Mouse (Mus musculus): ENCODE measurements around the gene Gpr149. TPM values are rescaled to one million over a fixed set of nuclear protein-coding genes. Genes with fewer than 3 reads are reported as not detected.

Gene Gpr149
- 1 to 10 TPM; 4.2 to 4.6 TPM for total RNA-seq (2021)

GRCm38 (mm10) chr3:62604973-62605372 lies at the start of gene Gpr149:
Gpr149 (minus strand) TSS chr3:62605140.
- DNase-seq (ENCODE audit: extremely low spot score in 1 of 2, low spot score in 2 of 2): no peak
- intact Hi-C loops (cut with DNase I): no loop called here

GRCm38 (mm10) chr3:62650551-62650950 lies 45.6 kb upstream of the Gpr149 start:
- no peak for DNase-seq (ENCODE audit: extremely low spot score in 1 of 2, low spot score in 2 of 2)
- intact Hi-C loops (cut with DNase I): no loop called here

GRCm38 (mm10) chr3:62610861-62611260 lies 5.9 kb upstream of the Gpr149 start:
- no peak for DNase-seq (ENCODE audit: extremely low spot score in 1 of 2, low spot score in 2 of 2)
- intact Hi-C loops (cut with DNase I): no loop called here

GRCm38 (mm10) chr3:62605931-62606330 lies 991 bp upstream of the Gpr149 start:
- intact Hi-C loops (cut with DNase I): no loop called here
- DNase-seq (ENCODE audit: extremely low spot score in 1 of 2, low spot score in 2 of 2): no peak

GRCm38 (mm10) chr3:62604047-62604391 lies 921 bp downstream of the Gpr149 start:
- DNase-seq (ENCODE audit: extremely low spot score in 1 of 2, low spot score in 2 of 2): no peak
- intact Hi-C loops (cut with DNase I): no loop called here

GRCm38 (mm10) chr3:62603231-62604046 lies 1.5 kb downstream of the Gpr149 start:
- intact Hi-C loops (cut with DNase I): no loop called here
- peak; percentile 8 to 34 for DNase-seq (ENCODE audit: extremely low spot score in 1 of 2, low spot score in 2 of 2)

- intact Hi-C loops (cut with DNase I): no loop called here
- DNase-seq (ENCODE audit: extremely low spot score in 1 of 2, low spot score in 2 of 2): no peak
These were observed 2.5 kb downstream of the Gpr149 start for GRCm38 (mm10) chr3:62602466-62602865.

- DNase-seq (ENCODE audit: extremely low spot score in 1 of 2, low spot score in 2 of 2): no peak
- intact Hi-C loops (cut with DNase I): no loop called here
These were observed 10.1 kb downstream of the Gpr149 start for GRCm38 (mm10) chr3:62594842-62595241.

- intact Hi-C loops (cut with DNase I): no loop called here
- no peak for DNase-seq (ENCODE audit: extremely low spot score in 1 of 2, low spot score in 2 of 2)
These were observed 19.9 kb downstream of the Gpr149 start for GRCm38 (mm10) chr3:62585072-62585471.

- intact Hi-C loops (cut with DNase I): loop anchor here (2.0 to 10.0 kb wide), 2 partner anchors 333 to 1337 kb away; no protein-coding TSS in a partner anchor
These were observed 77.3 kb downstream of the Gpr149 start for GRCm38 (mm10) chr3:62527593-62527992.

GRCm38 (mm10) chr3:62527160-62527559 lies 77.8 kb downstream of the Gpr149 start:
- DNase-seq (ENCODE audit: extremely low spot score in 1 of 2, low spot score in 2 of 2): peak in 1 of 2 experiments; percentile 35
- intact Hi-C loops (cut with DNase I): loop anchor here (2.0 to 10.0 kb wide), 2 partner anchors 334 to 1338 kb away; no protein-coding TSS in a partner anchor

More at GRCm38 (mm10) chr3:62527593-62527992, 77.3 kb downstream of the Gpr149 start:
- DNase-seq (ENCODE audit: extremely low spot score in 1 of 2, low spot score in 2 of 2): no peak

GRCm38 (mm10) chr3:62507206-62507647 lies 97.7 kb downstream of the Gpr149 start:
- intact Hi-C loops (cut with DNase I): no loop called here
- no peak for DNase-seq (ENCODE audit: extremely low spot score in 1 of 2, low spot score in 2 of 2)

- DNase-seq (ENCODE audit: extremely low spot score in 1 of 2, low spot score in 2 of 2): peak; percentile 99
- intact Hi-C loops (cut with DNase I): no loop called here
These were observed 98.3 kb downstream of the Gpr149 start, which contains the start of gene Dhx36 for GRCm38 (mm10) chr3:62506488-62507205. Dhx36 (minus strand) TSS chr3:62507004.

GRCm38 (mm10) chr3:62505166-62505900 lies 99.6 kb downstream of the Gpr149 start:
- intact Hi-C loops (cut with DNase I): no loop called here
- DNase-seq (ENCODE audit: extremely low spot score in 1 of 2, low spot score in 2 of 2): no peak

GRCm38 (mm10) chr3:62499327-62499726 lies 105.6 kb downstream of the Gpr149 start:
- no peak for DNase-seq (ENCODE audit: extremely low spot score in 1 of 2, low spot score in 2 of 2)
- intact Hi-C loops (cut with DNase I): loop anchor here (5.0 to 10.0 kb wide), 2 partner anchors 37 to 1485 kb away; no protein-coding TSS in a partner anchor

- intact Hi-C loops (cut with DNase I): loop anchor here (10.0 kb wide), 1 partner anchor 1492 kb away; no protein-coding TSS in a partner anchor
- DNase-seq (ENCODE audit: extremely low spot score in 1 of 2, low spot score in 2 of 2): no peak
These were observed 112.4 kb downstream of the Gpr149 start for GRCm38 (mm10) chr3:62492568-62492967.

GRCm38 (mm10) chr3:62484340-62484739 lies 120.6 kb downstream of the Gpr149 start:
- no peak for DNase-seq (ENCODE audit: extremely low spot score in 1 of 2, low spot score in 2 of 2)
- intact Hi-C loops (cut with DNase I): no loop called here
